Mouse (Mus musculus) left cerebral cortex, postnatal 25 days (tissue): ENCODE data around the gene Wdr19. TPM values are rescaled to one million over a fixed set of nuclear protein-coding genes. Genes with fewer than 3 reads are reported as not detected.
A peak's percentile ranks its signal among the peaks of the same experiment; 100 is the strongest.
"Not testable (repeated sequence)": the region's sequence is repeated elsewhere in the genome, so short reads cannot be mapped to it uniquely, and the experiment has no call there.

Source experiments
- DNase-seq, 2 experiments: peaks; one replicate each; pipeline ENCODE4 v3.0.0; 2022; ENCODE audit warnings: low spot score in 2 of 2, mixed read lengths in 1 of 2
- intact Hi-C: fragments of 180-260 bp; cut with DNase I; formaldehyde crosslinking; loops from one replicate; pipeline ENCODE4 v1.15.1; 2025
- total RNA-seq, 2 experiments: library from RNA; stranded (reverse); gene quantifications; 2 replicates each; pipeline ENCODE4 v1.2.3; 2021

The Wdr19 gene
- total RNA-seq, 2 experiments from 2014 or later = 15.9 to 19.7 TPM

DNA sequence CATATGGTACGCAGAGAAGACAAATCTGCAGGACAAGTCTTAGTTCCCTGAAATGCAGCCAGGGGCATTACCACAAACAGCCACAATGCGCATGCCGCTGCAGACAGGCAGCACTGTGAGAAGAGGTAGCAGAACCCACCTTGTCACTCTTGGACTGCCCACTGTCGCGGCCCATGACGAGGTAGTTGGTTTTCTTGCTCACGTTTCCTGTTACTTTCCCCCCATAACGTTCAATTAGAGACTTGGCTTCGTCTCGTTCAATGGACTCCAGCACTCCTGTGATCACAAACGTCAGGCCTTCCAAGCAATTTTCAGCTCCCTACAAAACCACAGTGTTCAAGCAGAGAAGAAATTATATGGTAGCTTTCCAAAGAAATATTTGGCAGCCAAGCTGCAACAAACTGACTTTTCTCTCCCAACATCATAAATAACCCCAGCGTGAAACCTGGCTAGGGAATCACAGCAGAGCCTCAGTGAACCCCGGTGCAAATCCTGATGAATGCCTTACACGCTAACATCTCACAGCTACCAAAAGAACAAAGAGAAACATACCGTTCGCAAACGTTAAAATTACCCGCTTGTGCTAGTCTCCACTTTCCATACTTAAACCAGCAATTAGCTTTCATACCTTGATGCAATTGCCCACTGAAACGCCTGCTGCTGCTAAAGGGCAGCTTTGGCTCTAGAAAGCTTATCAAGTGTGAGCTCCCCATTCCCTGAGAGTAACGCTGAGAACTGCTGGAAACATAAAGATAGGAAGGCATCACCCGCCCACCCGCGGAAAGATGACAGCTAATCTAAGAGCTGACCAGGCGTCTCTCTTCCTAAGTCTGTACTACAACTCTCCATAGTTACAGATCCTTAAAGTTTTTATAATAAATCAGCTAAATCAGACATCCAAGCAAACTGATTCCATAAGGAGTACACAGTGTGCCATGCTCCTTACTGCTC, 88.5 kb downstream of the Wdr19 start:
- DNase-seq = no peak
- intact Hi-C loops = no loop called here

DNA sequence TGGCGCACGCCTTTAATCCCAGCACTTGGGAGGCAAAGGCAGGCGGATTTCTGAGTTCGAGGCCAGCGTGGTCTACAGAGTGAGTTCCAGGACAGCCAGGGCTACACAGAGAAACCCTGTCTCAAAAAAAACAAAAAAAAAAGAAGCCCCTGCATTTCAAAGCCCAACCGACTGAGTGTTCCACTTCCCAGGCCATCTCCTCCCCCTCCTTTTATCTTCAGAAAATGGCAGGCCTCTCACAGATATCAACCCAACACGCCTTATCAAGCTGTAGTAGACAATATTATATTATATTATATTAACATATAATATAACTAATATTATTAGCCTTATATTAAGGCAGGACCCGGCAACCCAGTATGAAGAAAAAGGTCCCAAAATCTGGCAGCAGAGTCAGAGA, 89.5 kb downstream of the Wdr19 start:
- DNase-seq, intact Hi-C loops: not testable (repeated sequence)

GRCm38 (mm10) chr5:65293627-65294026, 94.1 kb downstream of the Wdr19 start:
- intact Hi-C loops = no loop called here
- no peak for DNase-seq

DNA sequence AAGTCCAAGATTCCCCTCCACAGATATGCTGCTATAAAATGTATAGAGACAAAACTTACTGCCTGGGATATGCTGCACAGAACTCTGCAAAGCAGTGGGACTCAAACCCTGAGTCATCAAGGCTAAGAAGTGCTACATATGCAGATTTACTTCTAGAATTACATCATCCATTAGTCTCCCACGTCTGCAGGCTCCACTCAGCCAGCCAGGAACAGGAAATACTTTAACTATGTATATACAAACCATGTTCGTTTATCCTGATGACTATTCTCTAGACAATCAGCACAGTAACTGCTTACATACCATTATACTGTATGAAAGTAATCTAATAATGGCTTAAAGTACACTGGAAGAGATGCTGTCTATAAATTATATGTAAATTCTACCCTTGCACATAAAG, 94.8 kb downstream of the Wdr19 start:
- intact Hi-C loops = no loop called here

DNA sequence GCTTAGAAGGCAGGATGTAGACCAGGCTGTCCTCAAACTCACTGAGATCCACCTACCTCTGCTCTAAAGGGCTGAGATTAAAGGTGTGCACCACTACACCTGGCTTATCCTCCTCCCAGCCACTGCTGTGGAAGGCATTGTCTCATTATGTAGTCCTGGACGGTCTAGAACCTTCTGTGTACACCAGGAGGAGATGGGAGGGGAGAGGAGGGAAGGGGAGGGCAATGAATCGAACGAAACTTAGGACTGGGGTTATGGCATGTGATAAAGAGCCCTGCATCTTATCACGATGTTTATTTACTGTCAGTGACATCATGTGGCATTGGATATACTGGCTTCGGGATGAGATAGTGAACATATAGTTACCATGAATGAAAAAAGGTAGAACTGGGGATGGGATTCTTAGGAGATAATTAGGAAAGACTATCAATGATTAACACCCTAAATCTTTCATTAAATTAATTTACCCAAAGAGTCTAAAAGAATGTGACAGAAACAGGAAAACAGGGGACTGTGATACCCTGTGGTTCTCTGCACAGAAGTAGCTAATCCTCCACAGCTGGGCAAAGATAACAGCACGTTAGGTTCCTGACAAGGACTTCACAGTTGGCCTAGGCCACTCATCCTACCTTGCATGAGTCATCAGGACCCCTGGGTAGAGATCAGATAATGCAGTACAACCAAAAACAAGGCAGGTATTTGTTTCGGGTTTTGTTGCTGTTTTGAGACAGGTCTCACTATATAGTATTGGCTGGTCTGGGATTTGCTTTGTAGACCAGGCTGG, 98.9 kb downstream of the Wdr19 start:
- intact Hi-C loops = no loop called here
- DNase-seq = no peak

More for the DNA sequence above, 94.8 kb downstream of the Wdr19 start:
- DNase-seq = peak in 1 of 2 experiments; percentile 58

GRCm38 (mm10) chr5:65299623-65300022, 100.1 kb downstream of the Wdr19 start:
- intact Hi-C loops = not testable (repeated sequence)

GRCm38 (mm10) chr5:65300121-65300520, 100.6 kb downstream of the Wdr19 start:
- DNase-seq = no peak
- intact Hi-C loops = no loop called here

More at GRCm38 (mm10) chr5:65299623-65300022, 100.1 kb downstream of the Wdr19 start:
- DNase-seq = not testable (repeated sequence)

GRCm38 (mm10) chr5:65305516-65305915, 106.0 kb downstream of the Wdr19 start:
- DNase-seq = peak in 1 of 2 experiments; percentile 11
- intact Hi-C loops = no loop called here

DNA sequence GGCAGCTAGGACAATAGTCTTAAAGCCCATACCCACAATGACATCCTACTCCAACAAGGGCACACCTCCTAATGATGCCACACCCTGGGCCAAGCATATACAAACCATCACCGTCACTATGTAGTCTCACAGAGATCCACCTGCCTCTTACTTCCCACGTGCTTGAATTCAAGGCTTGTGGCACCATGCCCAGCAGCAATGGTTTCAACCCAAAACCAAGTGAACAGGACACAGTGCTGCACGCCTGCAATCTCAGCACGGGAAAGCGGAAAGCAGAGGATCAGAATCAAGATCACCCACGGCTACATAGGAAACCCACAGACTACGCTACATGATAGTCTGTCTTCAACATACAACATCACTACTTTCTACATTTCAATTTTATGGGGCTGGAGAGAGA, 108.7 kb downstream of the Wdr19 start:
- DNase-seq = no peak
- intact Hi-C loops = no loop called here

DNA sequence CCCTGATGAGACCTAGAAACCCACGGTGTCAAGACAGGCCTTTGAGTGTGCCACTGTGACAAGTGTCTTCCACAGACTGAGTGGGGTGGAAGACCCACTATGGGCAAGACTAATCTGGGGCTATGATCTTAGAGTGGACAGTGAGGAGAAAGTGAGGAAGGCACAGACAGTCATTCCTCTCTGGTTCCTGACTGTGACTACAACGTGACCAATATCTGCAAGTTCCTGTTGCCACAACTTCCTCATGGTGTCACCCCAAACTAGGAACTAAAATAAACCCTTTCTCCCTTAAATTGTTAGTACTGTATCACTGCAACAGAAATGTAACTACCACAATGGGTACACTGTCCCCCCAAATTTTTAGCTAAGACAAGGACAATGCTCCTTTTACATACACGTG, 109.4 kb downstream of the Wdr19 start:
- no peak for DNase-seq
- intact Hi-C loops = no loop called here

Other genes with a start within 250 kb of the Wdr19 start
- 1 to 10 TPM in 1 of 2 experiments, under 1 TPM in 1; 0.62 to 1.2 TPM for gene Tlr6, start 239.6 kb upstream of the Wdr19 start, total RNA-seq
- 1 to 10 TPM; 5.0 to 6.1 TPM for gene Fam114a1, start 229.6 kb upstream of the Wdr19 start, total RNA-seq
- under 1 TPM; 0.46 to 0.71 TPM for gene Tmem156, start 107.6 kb upstream of the Wdr19 start, total RNA-seq
- gene Klhl5, start 92.2 kb upstream of the Wdr19 start, total RNA-seq = 10 to 100 TPM; 40.9 to 45.3 TPM
- 10 to 100 TPM; 27.8 to 30.3 TPM for gene Rfc1, start 136.0 kb downstream of the Wdr19 start, total RNA-seq
- gene Klb, start 148.6 kb downstream of the Wdr19 start, total RNA-seq = under 1 TPM; 0.28 to 0.53 TPM
- 100 to 1,000 TPM; 655 to 668 TPM for gene Rpl9, start 191.7 kb downstream of the Wdr19 start, total RNA-seq
- gene Lias, start 191.8 kb downstream of the Wdr19 start, total RNA-seq = 10 to 100 TPM; 33.3 to 33.4 TPM
- gene Ugdh, start 236.3 kb downstream of the Wdr19 start, total RNA-seq = 10 to 100 TPM; 23.9 to 29.7 TPM